Mouse (Mus musculus): ENCODE results near the gene Nob1.
A peak's percentile ranks its signal among the peaks of the same experiment; 100 is the strongest.

Nob1 gene

GRCm38 (mm10) chr8:107435962-107436831 lies 11.3 kb upstream of the Nob1 start, which contains the start of gene Wwp2:
Wwp2 (plus strand) TSS chr8:107436365.
- DNase-seq (ENCODE audit: low read depth, low spot score) = peak; percentile 88

- DNase-seq (ENCODE audit: low read depth, low spot score) = no peak
Observed at GRCm38 (mm10) chr8:107435421-107435961, 10.6 kb upstream of the Nob1 start.

GRCm38 (mm10) chr8:107430821-107431220 lies 6.0 kb upstream of the Nob1 start:
- no peak for DNase-seq (ENCODE audit: low read depth, low spot score)

GRCm38 (mm10) chr8:107425230-107425597 lies 363 bp upstream of the Nob1 start:
- DNase-seq (ENCODE audit: low read depth, low spot score) = no peak

GRCm38 (mm10) chr8:107424176-107424575 lies 675 bp downstream of the Nob1 start:
- DNase-seq (ENCODE audit: low read depth, low spot score) = no peak

- DNase-seq (ENCODE audit: low read depth, low spot score) = no peak
Observed at GRCm38 (mm10) chr8:107417001-107417400, 7.8 kb downstream of the Nob1 start.

GRCm38 (mm10) chr8:107413881-107414280 lies 11.0 kb downstream of the Nob1 start:
- no peak for DNase-seq (ENCODE audit: low read depth, low spot score)

- DNase-seq (ENCODE audit: low read depth, low spot score) = no peak
Observed at GRCm38 (mm10) chr8:107412552-107412951, 12.3 kb downstream of the Nob1 start.

GRCm38 (mm10) chr8:107411391-107411790 lies 13.5 kb downstream of the Nob1 start:
- peak; percentile 59 for DNase-seq (ENCODE audit: low read depth, low spot score)

GRCm38 (mm10) chr8:107405935-107406334 lies 18.9 kb downstream of the Nob1 start:
- no peak for DNase-seq (ENCODE audit: low read depth, low spot score)

GRCm38 (mm10) chr8:107404057-107404456 lies 20.8 kb downstream of the Nob1 start:
- DNase-seq (ENCODE audit: low read depth, low spot score) = no peak

- peak; percentile 47 for DNase-seq (ENCODE audit: low read depth, low spot score)
Observed at GRCm38 (mm10) chr8:107403038-107403781, 21.6 kb downstream of the Nob1 start, which contains the start of gene Nqo1. Nqo1 (minus strand) TSS chr8:107403206.

- no peak for DNase-seq (ENCODE audit: low read depth, low spot score)
Observed at GRCm38 (mm10) chr8:107401866-107402265, 23.0 kb downstream of the Nob1 start.

GRCm38 (mm10) chr8:107399495-107399894 lies 25.4 kb downstream of the Nob1 start:
- DNase-seq (ENCODE audit: low read depth, low spot score) = no peak

GRCm38 (mm10) chr8:107397665-107398064 lies 27.2 kb downstream of the Nob1 start:
- DNase-seq (ENCODE audit: low read depth, low spot score) = no peak

GRCm38 (mm10) chr8:107396106-107396670 lies 28.7 kb downstream of the Nob1 start:
- no peak for DNase-seq (ENCODE audit: low read depth, low spot score)

- DNase-seq (ENCODE audit: low read depth, low spot score) = no peak
Observed at GRCm38 (mm10) chr8:107395397-107395796, 29.5 kb downstream of the Nob1 start.

GRCm38 (mm10) chr8:107391136-107391516 lies 33.7 kb downstream of the Nob1 start:
- DNase-seq (ENCODE audit: low read depth, low spot score) = no peak

- no peak for DNase-seq (ENCODE audit: low read depth, low spot score)
Observed at GRCm38 (mm10) chr8:107390476-107391135, 34.2 kb downstream of the Nob1 start.

GRCm38 (mm10) chr8:107389557-107389956 lies 35.3 kb downstream of the Nob1 start:
- no peak for DNase-seq (ENCODE audit: low read depth, low spot score)

GRCm38 (mm10) chr8:107387861-107388260 lies 37.0 kb downstream of the Nob1 start:
- peak; percentile 49 for DNase-seq (ENCODE audit: low read depth, low spot score)
